9 mouse cellular contexts compared by ENCODE assay signal in genomic region chr2:180108285-180108684, GRCm38 (mm10).
"Had no signal": no experiment of that assay in that cellular context is flagged by ENCODE, and none has a peak within 500 bp of the region (broad histone marks: within the 10 kb centered on the region; RNA-seq: fewer than 3 reads in every experiment).

No protein-coding gene starts in this region.

- DNase-seq: liver, postnatal 0 days; lung, adult 2 months; lung, postnatal 14 days; lung, postnatal 36 days; retina, postnatal 1 day; right cerebral cortex, adult 18-20 months; spleen, adult 18-20 months; thymus, adult 18-20 months; thymus, postnatal 14 days had no signal
